Mouse (Mus musculus): ENCODE results near the gene Isyna1. TPM values are rescaled to one million over a fixed set of nuclear protein-coding genes. Genes with fewer than 3 reads are reported as not detected.

Isyna1 gene
- polyA plus RNA-seq, 1 experiment: not detected

DNA sequence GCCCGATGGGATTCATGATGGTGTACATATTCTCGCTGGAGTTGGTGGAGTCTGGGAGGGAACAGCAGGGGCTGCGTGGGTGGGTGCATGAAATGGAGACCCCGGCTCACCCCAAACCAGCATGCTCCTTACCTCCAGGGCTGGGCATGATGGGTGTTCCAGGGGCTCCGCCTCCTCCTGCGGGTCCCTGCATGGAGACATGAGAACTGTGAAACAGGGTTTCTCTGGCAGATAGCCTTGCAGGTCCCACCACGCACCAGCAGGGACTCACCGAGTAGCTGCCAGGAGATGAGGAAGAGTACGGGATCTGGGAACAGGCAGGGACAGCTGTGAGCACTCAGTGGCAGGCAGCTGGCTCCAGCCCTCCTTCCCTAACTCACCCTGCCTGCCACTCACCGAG lies 4.5 kb downstream of the Isyna1 start:
- 27% methylated on average over 10 of the region's 10 CpGs for WGBS
- 0 out of 2 replicates have a peak overlapping the region, but pooled peaks have one; percentile 37 for H3K4me3 ChIP-seq (ENCODE audit: insufficient read depth, low read depth, low read length)
- TF ChIP-seq CTCF (IDR thresholded peaks at IDR 0.05; ENCODE audit: insufficient read depth, low read depth, low read length) (no peak), POLR2A (IDR thresholded peaks at IDR 0.05; ENCODE audit: insufficient read depth, low read depth, low read length) (no peak)
- no peak overlapping the region for H3K27ac ChIP-seq (ENCODE audit: insufficient read depth, low read depth, low read length)
- H3K4me1 ChIP-seq (ENCODE audit: control insufficient read depth, insufficient read depth, low read length): peaks cover 76% of the 10 kb centered on the region

DNA sequence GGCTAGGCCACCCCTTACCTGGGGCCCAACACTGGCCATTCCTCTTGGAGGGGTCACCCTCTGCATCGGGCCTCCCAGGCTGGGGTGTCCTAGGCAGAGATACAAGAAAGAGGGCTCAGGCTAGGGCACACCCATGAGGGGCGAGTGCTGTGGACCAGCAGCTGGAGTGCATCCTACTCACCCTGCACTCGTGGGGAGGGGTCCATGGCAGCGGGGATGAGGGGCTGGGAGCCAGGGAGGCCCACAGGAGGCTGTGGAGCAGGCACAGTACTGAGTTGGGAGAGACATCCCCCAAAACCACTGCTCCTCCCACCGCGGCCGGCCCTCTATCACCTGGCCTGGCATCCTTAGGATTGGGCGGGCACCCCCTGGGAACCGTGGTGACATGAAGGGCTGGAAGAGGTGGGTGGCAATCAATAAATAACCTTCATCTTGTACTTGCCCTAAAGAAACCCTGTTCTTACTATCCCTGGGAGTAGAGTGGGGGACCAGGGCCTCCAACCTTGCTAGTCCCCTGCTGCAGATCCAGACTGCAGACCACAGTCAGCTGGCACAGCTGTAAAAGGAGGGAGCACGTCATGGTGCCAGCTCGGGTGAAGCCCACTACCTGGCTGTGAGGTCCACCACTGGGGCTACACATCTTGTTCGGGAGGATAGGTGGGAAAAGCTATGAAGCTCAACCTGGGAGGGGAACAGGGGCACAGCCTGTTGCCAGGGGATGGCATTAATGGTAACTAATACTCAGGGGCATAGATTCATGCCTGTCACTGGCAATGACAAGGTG lies 5.5 kb downstream of the Isyna1 start:
- H3K4me3 ChIP-seq (ENCODE audit: insufficient read depth, low read depth, low read length): no peak overlapping the region
- no peak overlapping the region for H3K27ac ChIP-seq (ENCODE audit: insufficient read depth, low read depth, low read length)
- TF ChIP-seq POLR2A (IDR thresholded peaks at IDR 0.05; ENCODE audit: insufficient read depth, low read depth, low read length): no peak
- no peak for TF ChIP-seq CTCF (IDR thresholded peaks at IDR 0.05; ENCODE audit: insufficient read depth, low read depth, low read length)
- peaks cover 75% of the 10 kb centered on the region for H3K4me1 ChIP-seq (ENCODE audit: control insufficient read depth, insufficient read depth, low read length)
- 78% methylated on average over 12 of the region's 12 CpGs for WGBS

DNA sequence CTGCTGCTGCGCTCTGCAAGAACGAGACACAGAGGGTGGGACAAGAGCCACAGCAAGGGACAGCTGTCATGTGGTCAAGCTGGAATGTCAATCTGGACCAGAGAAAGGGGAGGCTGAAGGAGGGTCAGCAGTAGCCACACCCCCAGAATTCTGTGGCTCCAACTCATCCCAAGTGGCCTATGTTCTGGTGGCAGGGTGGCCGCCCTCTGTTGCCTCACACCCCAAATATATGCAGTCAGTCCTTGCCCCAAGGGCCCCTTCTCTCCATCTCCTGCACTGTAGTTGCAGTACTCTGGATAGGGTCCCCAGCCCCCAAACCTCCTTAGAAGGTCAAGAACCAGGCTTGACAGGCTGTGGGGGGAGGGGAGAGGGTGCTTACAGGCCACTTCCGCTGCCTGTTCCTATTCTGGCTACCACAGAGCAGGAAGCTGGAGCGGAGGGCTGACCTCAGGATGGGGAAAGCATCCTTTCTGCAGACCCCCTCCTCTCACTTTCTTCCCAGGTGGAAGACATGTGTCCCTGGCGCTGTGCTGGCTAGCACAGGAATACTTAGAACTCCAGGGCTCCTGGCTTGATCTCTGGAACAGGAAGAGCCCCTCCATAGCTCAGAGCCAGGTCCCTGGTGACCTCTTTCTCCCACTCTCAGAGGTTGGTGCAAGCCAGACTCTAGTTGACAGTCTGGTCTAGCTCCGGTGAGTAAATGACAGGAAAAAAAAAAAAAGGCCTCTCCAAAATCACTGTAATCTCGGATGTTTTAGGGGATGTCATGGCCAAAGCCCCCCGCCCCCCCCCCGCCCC lies 6.5 kb downstream of the Isyna1 start:
- WGBS: 38% methylated on average over 10 of the region's 10 CpGs

DNA sequence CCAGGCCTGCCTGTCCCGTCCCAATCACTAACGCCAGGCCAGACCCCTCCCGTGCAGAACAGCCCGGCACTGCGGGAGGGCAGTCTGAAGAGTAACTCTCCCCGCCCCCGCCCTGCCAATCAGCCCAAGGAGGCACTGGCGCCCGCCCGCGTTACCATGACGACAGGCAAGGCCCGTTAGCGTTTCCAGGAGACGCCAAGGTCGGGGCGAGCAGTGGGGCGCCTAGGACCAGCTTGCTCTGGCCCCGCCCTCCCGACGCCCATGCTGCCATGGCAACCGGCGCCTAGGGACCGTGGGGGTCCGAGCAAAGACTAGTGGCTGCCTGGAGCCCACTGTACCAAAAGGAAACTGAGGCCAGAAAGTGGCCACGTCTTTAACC lies 7.1 kb downstream of the Isyna1 start:
- peaks cover 75% of the 10 kb centered on the region for H3K4me1 ChIP-seq (ENCODE audit: control insufficient read depth, insufficient read depth, low read length)
- peak overlapping the region; percentile 18; the same call in 1 of the 2 replicates for H3K4me3 ChIP-seq (ENCODE audit: insufficient read depth, low read depth, low read length)
- TF ChIP-seq POLR2A (IDR thresholded peaks at IDR 0.05; ENCODE audit: insufficient read depth, low read depth, low read length) (no peak), CTCF (IDR thresholded peaks at IDR 0.05; ENCODE audit: insufficient read depth, low read depth, low read length) (no peak)
- 0 out of 2 replicates have a peak overlapping the region, but pooled peaks have one; percentile 42 for H3K27ac ChIP-seq (ENCODE audit: insufficient read depth, low read depth, low read length)
- 2% methylated on average over 26 of the region's 26 CpGs for WGBS

More for the DNA sequence above, 6.5 kb downstream of the Isyna1 start:
- peak overlapping the region; percentile 49; the same call in 1 of the 2 replicates for H3K27ac ChIP-seq (ENCODE audit: insufficient read depth, low read depth, low read length)
- no peak for TF ChIP-seq CTCF (IDR thresholded peaks at IDR 0.05; ENCODE audit: insufficient read depth, low read depth, low read length)
- no peak for TF ChIP-seq POLR2A (IDR thresholded peaks at IDR 0.05; ENCODE audit: insufficient read depth, low read depth, low read length)
- peaks cover 73% of the 10 kb centered on the region for H3K4me1 ChIP-seq (ENCODE audit: control insufficient read depth, insufficient read depth, low read length)
- H3K4me3 ChIP-seq (ENCODE audit: insufficient read depth, low read depth, low read length): no peak overlapping the region

DNA sequence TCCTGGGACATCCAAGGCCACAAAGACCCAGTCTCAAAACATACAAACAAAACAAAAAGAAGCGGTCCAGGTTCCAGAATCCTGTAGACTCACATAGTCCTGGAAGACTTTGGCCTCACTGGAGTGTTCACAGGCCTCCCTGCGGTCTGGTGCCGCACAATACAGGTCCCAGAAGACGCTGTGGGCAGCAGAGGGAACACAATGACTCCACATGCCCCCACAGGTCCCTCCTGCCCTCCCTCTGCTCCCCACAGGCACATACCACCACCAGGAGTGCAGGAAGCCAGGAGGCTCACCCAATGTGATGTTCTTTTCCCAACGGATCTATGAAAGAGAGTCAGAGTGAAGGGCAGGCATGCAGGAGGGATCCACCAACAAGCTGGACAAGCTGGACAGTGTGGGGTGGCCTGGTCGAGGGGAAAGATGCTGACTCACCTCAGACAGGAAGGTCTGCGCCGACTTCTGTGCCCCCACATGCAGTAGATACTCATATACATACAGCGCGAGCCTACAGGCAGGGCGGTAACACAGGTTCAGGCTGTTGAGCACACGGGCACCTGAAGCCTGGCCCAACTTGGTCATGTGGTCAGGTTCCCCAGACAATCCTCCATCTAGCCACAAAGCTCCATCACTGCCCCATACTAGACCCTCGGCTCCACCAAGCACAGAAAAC lies 8.1 kb downstream of the Isyna1 start:
- Histone ChIP-seq H3K4me3 (ENCODE audit: insufficient read depth, low read depth, low read length) (no peak overlapping the region), H3K27ac (ENCODE audit: insufficient read depth, low read depth, low read length) (no peak overlapping the region), H3K4me1 (ENCODE audit: control insufficient read depth, insufficient read depth, low read length) (peaks cover 80% of the 10 kb centered on the region)
- TF ChIP-seq CTCF (IDR thresholded peaks at IDR 0.05; ENCODE audit: insufficient read depth, low read depth, low read length) (no peak), POLR2A (IDR thresholded peaks at IDR 0.05; ENCODE audit: insufficient read depth, low read depth, low read length) (no peak)
- 92% methylated on average over 13 of the region's 13 CpGs for WGBS

DNA sequence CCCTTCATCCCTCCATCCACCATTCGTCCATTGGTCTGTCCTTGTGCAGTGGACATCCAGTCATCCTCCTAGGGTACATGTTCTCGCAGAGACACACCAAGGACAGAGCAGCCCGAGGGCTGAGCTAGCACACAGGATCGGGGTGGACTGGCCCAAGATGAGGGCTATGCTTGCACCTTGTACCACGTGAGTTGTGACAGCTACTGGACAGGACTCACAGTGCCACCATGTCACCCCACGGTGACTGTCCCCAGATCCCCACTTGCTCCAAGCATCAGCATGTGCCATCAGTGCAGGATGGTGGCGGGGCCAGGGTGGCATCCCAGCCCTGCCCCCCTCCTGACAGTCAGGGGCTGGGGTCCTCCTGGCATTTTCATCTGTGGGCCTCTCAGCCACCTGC lies 10.4 kb downstream of the Isyna1 start:
- no peak for TF ChIP-seq CTCF (IDR thresholded peaks at IDR 0.05; ENCODE audit: insufficient read depth, low read depth, low read length)
- TF ChIP-seq POLR2A (IDR thresholded peaks at IDR 0.05; ENCODE audit: insufficient read depth, low read depth, low read length): no peak
- H3K27ac ChIP-seq (ENCODE audit: insufficient read depth, low read depth, low read length): no peak overlapping the region
- H3K4me3 ChIP-seq (ENCODE audit: insufficient read depth, low read depth, low read length): no peak overlapping the region
- 87% methylated on average over 7 of the region's 7 CpGs for WGBS
- peaks cover 79% of the 10 kb centered on the region for H3K4me1 ChIP-seq (ENCODE audit: control insufficient read depth, insufficient read depth, low read length)

DNA sequence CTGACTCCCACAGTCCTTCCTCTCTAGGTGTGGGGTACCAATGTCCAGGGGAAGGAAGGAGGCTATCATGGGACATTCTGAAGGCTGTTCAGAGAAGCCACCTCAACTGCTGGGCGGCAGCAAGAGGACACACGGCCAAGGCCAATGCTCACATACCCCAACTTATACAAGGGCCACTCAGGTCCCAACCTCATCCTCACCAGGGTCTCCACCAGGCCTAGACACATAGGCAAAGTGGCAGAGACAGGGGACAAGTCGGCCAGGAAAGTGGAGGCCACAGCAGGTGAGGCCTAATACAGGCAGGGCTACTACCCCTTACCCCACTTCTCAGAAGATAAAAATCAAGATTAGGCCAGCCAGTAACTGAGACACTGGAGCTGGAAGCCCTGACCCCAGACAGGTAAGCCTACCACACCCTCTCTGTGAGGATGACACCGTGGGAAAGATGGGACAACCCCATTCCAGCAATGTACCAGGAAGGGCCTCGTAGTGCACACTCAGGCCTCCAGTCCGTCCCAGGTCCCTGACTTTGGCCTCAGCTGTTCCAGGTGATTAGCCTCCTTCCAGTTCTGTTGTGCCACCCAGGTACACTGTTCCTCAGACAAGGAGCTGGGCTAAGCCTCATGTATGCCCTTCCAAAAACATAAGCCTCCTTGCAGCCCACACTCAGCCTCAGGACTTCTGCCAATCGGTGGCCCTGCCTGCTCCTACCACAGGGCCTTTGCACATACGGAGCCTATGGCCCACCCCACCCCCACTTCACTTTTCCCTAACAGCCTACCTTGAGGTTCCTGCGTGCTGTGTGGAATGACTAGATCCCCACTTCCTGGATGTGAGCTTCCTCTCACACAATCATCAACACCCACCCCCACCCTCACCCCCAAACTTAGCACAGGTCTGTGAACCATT lies 12.0 kb downstream of the Isyna1 start:
- Histone ChIP-seq H3K4me3 (ENCODE audit: insufficient read depth, low read depth, low read length) (peak overlapping the region; percentile 87; the same call in 1 of the 2 replicates), H3K4me1 (ENCODE audit: control insufficient read depth, insufficient read depth, low read length) (peaks cover 78% of the 10 kb centered on the region), H3K27ac (ENCODE audit: insufficient read depth, low read depth, low read length) (no peak overlapping the region)
- TF ChIP-seq CTCF (IDR thresholded peaks at IDR 0.05; ENCODE audit: insufficient read depth, low read depth, low read length) (no peak), POLR2A (IDR thresholded peaks at IDR 0.05; ENCODE audit: insufficient read depth, low read depth, low read length) (no peak)
- 89% methylated on average over 9 of the region's 9 CpGs for WGBS

Measured in olfactory bulb, adult 2 months (tissue).